Mouse (Mus musculus) T-cell, adult 2 months (primary cell): ENCODE results near the gene Spg21.

Experiments used
- DNase-seq: peaks from one replicate; pipeline ENCODE4 v3.0.0; 2022; ENCODE audit warnings: low spot score

Spg21 gene

GRCm38 (mm10) chr9:65460732-65461442 is at the start of gene Spg21:
Gene Spg21, plus strand, starts transcription at chr9:65460947.
- DNase-seq = peak; percentile 93

- DNase-seq = no peak
Measured at GRCm38 (mm10) chr9:65411326-65411725, 49.4 kb upstream of the Spg21 start.

GRCm38 (mm10) chr9:65417738-65418137 is 43.0 kb upstream of the Spg21 start:
- DNase-seq = no peak

- no peak for DNase-seq
Measured at GRCm38 (mm10) chr9:65419633-65420032, 41.1 kb upstream of the Spg21 start.

- DNase-seq = no peak
Measured at GRCm38 (mm10) chr9:65422760-65423501, 37.8 kb upstream of the Spg21 start, which contains the start of gene Slc51b. Gene Slc51b, minus strand, starts transcription at chr9:65422955.

GRCm38 (mm10) chr9:65424393-65424792 is 36.4 kb upstream of the Spg21 start:
- DNase-seq = no peak

GRCm38 (mm10) chr9:65427511-65427910 is 33.2 kb upstream of the Spg21 start:
- no peak for DNase-seq

- DNase-seq = no peak
Measured at GRCm38 (mm10) chr9:65428003-65428402, 32.7 kb upstream of the Spg21 start.

- no peak for DNase-seq
Measured at GRCm38 (mm10) chr9:65430401-65430800, 30.3 kb upstream of the Spg21 start.

GRCm38 (mm10) chr9:65430921-65431320 is 29.8 kb upstream of the Spg21 start:
- no peak for DNase-seq

GRCm38 (mm10) chr9:65432236-65432635 is 28.5 kb upstream of the Spg21 start:
- DNase-seq = peak; percentile 67

GRCm38 (mm10) chr9:65434140-65434539 is 26.6 kb upstream of the Spg21 start:
- peak; percentile 50 for DNase-seq

- DNase-seq = no peak
Measured at GRCm38 (mm10) chr9:65435211-65435610, 25.5 kb upstream of the Spg21 start.

GRCm38 (mm10) chr9:65435671-65436301 is 25.0 kb upstream of the Spg21 start, which contains the start of gene Mtfmt:
Gene Mtfmt, plus strand, starts transcription at chr9:65435782.
- peak; percentile 97 for DNase-seq

GRCm38 (mm10) chr9:65444692-65445091 is 16.1 kb upstream of the Spg21 start:
- no peak for DNase-seq

GRCm38 (mm10) chr9:65447951-65448350 is 12.8 kb upstream of the Spg21 start:
- no peak for DNase-seq

GRCm38 (mm10) chr9:65458975-65459374 is 1.8 kb upstream of the Spg21 start:
- DNase-seq = no peak

- no peak for DNase-seq
Measured at GRCm38 (mm10) chr9:65460198-65460597, 549 bp upstream of the Spg21 start.

- no peak for DNase-seq
Measured at GRCm38 (mm10) chr9:65462544-65462943, 1.8 kb downstream of the Spg21 start.

- no peak for DNase-seq
Measured at GRCm38 (mm10) chr9:65464161-65464560, 3.4 kb downstream of the Spg21 start.

- no peak for DNase-seq
Measured at GRCm38 (mm10) chr9:65465241-65465640, 4.5 kb downstream of the Spg21 start.

- no peak for DNase-seq
Measured at GRCm38 (mm10) chr9:65467686-65468085, 6.9 kb downstream of the Spg21 start.

GRCm38 (mm10) chr9:65472769-65473168 is 12.0 kb downstream of the Spg21 start:
- no peak for DNase-seq
